Mouse (Mus musculus) left cerebral cortex, adult 9 months (tissue): ENCODE measurements around the gene Ppp1r13b.

Experiments
- DNase-seq, 2 experiments: peaks; one replicate each; pipeline ENCODE4 v3.0.0; 2022; ENCODE audit warnings: low spot score in 2 of 2

The Ppp1r13b gene

GRCm38 (mm10) chr12:111794102-111794501, 113.8 kb downstream of the Ppp1r13b start:
- DNase-seq: no peak

GRCm38 (mm10) chr12:111791474-111792104, 116.3 kb downstream of the Ppp1r13b start:
- DNase-seq: no peak

- no peak for DNase-seq
Measured at GRCm38 (mm10) chr12:111790631-111791030, 117.3 kb downstream of the Ppp1r13b start.

GRCm38 (mm10) chr12:111790090-111790489, 117.8 kb downstream of the Ppp1r13b start:
- DNase-seq: no peak

- no peak for DNase-seq
Measured at GRCm38 (mm10) chr12:111787015-111787414, 120.9 kb downstream of the Ppp1r13b start.

GRCm38 (mm10) chr12:111785174-111785573, 122.7 kb downstream of the Ppp1r13b start:
- no peak for DNase-seq

- no peak for DNase-seq
Measured at GRCm38 (mm10) chr12:111779544-111779943, 128.4 kb downstream of the Ppp1r13b start.
